Mouse (Mus musculus) neutrophil, adult 5-6 weeks (primary cell): Measurements from ENCODE around the gene Mlst8. TPM values are rescaled to one million over a fixed set of nuclear protein-coding genes. Genes with fewer than 3 reads are reported as not detected.

Experiments
- ATAC-seq: fragments of 151-379, 151-347 bp; 2 replicates; pipeline ENCODE4 v1.8.0; 2017; ENCODE audit warnings: mild to moderate bottlenecking, moderate TSS enrichment; ENCODE audit not compliant: insufficient number of reproducible peaks, poor library complexity, low FRiP score, severe bottlenecking; ENCODE audit errors: extremely low read depth
- total RNA-seq: library from RNA; stranded (forward); fragments of 200-1000 nt; gene quantifications from 2 replicates; pipeline ENCODE4 v1.2.3, GENCODE M21; 2017

The Mlst8 gene
- total RNA-seq, result 12.2 and 17.8 TPM in 2 replicates

- ATAC-seq, result peak; percentile 89
These were observed at the start of gene Mlst8 for GRCm38 (mm10) chr17:24478663-24479380. TSS of gene Mlst8 (minus strand) at chr17:24479078.

- no peak for ATAC-seq
These were observed 49.7 kb upstream of the Mlst8 start for GRCm38 (mm10) chr17:24528560-24528918.

DNA sequence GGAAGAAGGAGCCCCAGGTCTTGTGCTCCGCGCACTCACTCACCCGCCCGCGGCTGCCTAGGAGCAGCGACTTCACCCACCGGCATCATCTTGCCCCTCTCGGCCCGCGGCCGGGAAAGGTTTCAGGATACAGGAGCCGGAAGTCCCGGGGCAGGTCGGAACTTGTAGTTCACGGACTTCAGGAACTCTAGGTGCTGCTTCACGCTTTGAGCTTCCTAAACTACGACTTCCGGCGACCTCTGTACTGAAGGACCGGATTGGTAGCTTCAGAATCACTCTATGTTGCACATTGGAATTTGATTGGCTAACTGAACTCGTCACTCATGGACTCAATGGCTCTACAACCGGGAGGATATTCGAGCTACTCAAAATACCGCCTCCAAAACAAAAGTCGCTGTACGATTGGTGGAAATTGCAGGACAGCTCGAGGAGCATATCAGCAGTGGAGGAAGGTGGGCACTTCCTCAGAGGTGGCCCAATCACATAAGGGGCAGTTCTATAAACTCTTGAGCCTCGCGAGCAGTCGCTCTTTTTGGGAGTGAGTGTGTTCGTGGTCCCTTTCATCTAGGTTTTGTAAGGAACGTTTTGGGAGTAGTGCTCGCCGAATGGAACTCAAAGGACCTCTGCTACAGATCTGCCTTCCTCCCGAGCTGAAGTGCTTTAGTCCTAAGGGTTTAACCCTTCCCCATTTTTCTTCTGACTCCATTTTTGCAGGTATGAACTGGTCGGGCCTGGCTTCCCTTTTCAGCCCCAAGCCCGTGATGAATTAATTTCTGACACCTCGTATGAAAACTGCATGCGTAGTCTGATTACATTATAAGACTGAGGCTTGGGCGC, 49.1 kb upstream of the Mlst8 start, which contains the start of gene Traf7:
TSS of gene Traf7 (minus strand) at position 216 of the 837 bp plus-strand sequence.
- peak; percentile 94 for ATAC-seq

GRCm38 (mm10) chr17:24527315-24527714, 48.4 kb upstream of the Mlst8 start:
- ATAC-seq, result no peak

DNA sequence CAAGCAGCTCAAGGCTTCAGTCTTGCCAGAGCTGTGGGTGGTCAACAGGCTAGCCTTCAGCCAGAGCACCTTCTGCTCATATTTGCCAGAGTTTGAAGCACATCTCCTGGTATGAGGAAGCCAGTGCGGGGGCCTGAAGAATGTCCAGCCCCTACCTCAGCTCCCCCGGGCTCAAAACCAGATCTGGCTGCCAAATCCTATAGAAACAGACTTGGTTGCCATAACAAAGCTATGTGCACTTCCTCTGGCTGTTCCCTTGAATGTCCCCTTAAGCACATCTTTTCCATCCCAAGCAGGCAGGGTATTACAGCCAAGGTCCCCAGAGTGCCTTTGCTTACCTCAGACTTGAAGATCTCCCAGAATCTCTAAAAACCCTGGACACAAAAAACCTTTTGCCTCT, 45.9 kb upstream of the Mlst8 start:
- no peak for ATAC-seq

- no peak for ATAC-seq
These were observed 41.6 kb upstream of the Mlst8 start for GRCm38 (mm10) chr17:24520450-24520849.

GRCm38 (mm10) chr17:24514270-24515257, 35.7 kb upstream of the Mlst8 start:
- no peak for ATAC-seq

- no peak for ATAC-seq
These were observed 34.7 kb upstream of the Mlst8 start for GRCm38 (mm10) chr17:24513609-24514008.

DNA sequence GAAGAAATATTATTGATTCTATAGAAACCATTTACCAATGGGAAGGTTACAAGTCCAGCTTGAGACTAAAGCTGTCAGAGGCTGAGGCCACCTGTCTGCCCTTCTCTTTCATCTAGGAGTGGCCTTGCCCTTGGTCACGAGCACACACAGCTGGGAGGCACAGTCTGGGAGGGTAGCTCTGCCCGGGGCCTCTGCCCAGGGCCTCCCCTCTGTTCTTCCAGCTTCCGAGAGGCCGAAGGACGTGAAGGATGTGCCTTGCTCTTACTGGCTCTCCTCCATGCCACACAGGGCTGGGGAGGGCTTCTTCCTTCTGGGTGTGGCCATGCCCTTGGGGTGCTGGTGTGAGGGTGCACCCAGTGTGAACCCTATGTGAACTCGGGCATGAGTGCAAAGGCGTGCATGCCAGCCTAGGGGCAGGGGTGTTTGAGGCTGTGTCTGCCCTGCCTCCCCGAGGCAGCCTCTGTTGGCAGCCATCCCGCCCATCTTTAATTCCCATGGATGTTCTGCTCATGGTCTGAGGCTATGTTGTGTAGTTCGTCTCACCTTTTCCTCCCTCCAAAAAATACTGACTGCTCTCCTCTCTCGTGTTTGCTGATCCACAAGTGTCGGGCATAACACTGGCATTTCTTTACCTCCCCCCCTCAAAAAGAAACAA, 29.1 kb upstream of the Mlst8 start:
- no peak for ATAC-seq

DNA sequence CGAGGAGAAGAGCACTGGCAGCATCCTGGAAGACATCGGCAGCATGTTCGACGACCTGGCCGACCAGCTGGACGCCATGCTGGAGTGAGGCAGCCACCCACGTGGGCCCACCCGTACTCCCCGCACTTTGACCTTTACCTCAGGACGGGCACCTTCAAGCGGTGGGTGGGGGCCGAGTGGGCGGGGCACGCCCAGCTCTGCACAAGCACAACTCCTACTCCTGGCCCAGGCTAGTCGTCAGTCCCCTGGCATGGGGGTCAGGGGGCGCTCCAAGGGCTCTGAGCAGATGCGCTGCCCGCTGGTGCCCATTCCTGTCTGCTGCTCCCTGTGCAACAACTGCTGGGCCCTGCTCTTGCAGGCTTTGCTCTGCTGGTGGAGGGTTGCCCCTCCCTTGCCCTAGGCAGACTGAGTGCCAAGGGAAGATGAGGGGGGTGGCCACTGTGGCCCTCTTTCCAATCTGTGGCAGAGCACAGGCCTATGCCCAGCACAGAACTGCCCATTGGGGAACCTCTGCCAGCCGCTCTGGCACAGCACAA, 28.3 kb upstream of the Mlst8 start:
- ATAC-seq, result no peak

DNA sequence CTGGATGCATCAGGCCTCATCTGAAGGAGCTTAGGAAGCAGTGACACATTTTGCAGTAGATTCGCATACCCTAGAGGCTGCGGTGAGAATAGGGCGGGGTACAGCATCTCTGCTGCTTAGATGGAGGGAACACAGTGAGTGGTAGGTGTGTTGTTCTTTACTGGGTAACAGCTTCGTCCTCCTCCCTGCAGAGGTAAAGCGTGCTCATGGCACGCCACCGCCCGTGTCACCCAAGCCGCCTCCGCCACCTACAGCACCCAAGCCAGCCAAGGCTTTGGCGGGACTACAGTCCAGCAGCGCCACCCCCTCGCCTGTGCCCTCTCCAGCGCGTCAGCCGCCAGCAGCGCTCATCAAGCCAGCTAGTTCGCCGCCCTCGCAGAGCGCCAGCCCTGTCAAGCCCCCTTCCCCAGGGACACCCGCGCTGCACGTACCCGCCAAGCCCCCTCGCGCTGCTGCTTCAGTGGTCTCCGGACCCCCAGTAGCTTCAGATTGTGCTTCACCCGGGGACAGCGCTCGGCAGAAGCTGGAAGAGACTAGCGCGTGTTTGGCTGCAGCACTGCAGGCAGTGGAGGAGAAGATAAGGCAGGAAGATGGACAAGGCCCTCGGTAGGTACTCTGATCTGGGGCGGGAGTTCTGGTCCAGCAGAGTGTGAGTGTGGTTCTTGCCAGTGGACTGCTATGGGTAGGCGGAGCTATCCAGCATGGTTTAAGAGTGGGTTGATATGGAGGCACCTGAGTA, 27.6 kb upstream of the Mlst8 start:
- no peak for ATAC-seq

- no peak for ATAC-seq
These were observed 26.5 kb upstream of the Mlst8 start for GRCm38 (mm10) chr17:24505286-24505955.

DNA sequence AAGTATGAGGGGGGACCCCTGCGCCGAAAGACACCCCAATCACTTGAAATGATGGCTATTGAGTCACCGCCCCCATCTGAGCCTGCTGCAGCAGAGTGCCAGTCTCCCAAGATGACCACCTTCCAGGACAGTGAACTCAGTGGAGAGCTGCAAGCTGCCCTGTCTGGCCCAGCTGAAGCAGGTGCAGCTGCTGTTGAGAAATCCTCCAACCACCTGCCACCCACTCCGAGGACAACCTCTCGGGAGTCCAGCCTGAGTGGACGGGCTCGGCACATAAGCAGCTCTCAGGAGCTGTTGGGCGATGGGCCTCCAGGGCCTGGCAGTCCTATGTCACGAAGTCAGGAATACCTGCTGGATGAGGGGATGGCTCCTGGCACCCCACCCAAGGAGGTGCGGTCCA, 25.2 kb upstream of the Mlst8 start:
- ATAC-seq, result no peak

- ATAC-seq, result no peak
These were observed 23.3 kb upstream of the Mlst8 start for GRCm38 (mm10) chr17:24502208-24502607.

GRCm38 (mm10) chr17:24496026-24496425, 17.1 kb upstream of the Mlst8 start:
- ATAC-seq, result no peak

- no peak for ATAC-seq
These were observed 16.6 kb upstream of the Mlst8 start for GRCm38 (mm10) chr17:24495443-24495842.

GRCm38 (mm10) chr17:24494627-24495335, 15.9 kb upstream of the Mlst8 start:
- no peak for ATAC-seq
